Mouse (Mus musculus) erythroblast, embryonic 14.5 days (primary cell): Measurements from ENCODE around the gene Arhgap23.

ENCODE experiments used
- GATA1 ChIP-seq: IDR thresholded peaks from 2 replicates; pipeline ENCODE4 v1.6.1; 2012; ENCODE audit warnings: low read length, inconsistent platforms, mixed read lengths
- TAL1 ChIP-seq: IDR thresholded peaks from 3 replicates; pipeline ENCODE4 v1.6.1; 2012; ENCODE audit warnings: low read length, inconsistent platforms, mixed read lengths

GRCm38 (mm10) chr11:97406094-97406951, 9.0 kb upstream of the Arhgap23 start:
- TF ChIP-seq TAL1 (no peak), GATA1 (no peak)
